31 mouse cellular contexts compared by ENCODE assay signal in genomic region chr9:78374885-78375389, GRCm38 (mm10). TPM values are rescaled to one million over a fixed set of nuclear protein-coding genes. Genes with fewer than 3 reads are reported as not detected.
"Had no signal": no experiment of that assay in that cellular context is flagged by ENCODE, and none has a peak within 500 bp of the region (broad histone marks: within the 10 kb centered on the region; RNA-seq: fewer than 3 reads in every experiment).

No protein-coding gene starts in this region.

- H3K9me3 ChIP-seq: limb, embryonic 10.5 days; limb, embryonic 13.5 days; liver, embryonic 13.5 days had no signal

- H3K4me3 ChIP-seq: layer of hippocampus, adult 2 months; limb, embryonic 10.5 days; limb, embryonic 13.5 days; liver, embryonic 13.5 days had no signal

- DNase-seq: kidney, postnatal 25 days; layer of hippocampus, adult 9-11 months; liver, embryonic 13.5 days; lung, adult 2 months; lung, postnatal 14 days; lung, postnatal 4 days; midbrain, embryonic 14.5 days; thymus, adult 18-20 months; thymus, postnatal 36 days had no signal

- H3K27ac ChIP-seq: kidney, postnatal 0 days; layer of hippocampus, adult 2 months; limb, embryonic 10.5 days; limb, embryonic 13.5 days; liver, embryonic 13.5 days had no signal

- H3K4me2 ChIP-seq: limb, embryonic 13.5 days; liver, embryonic 13.5 days; midbrain, embryonic 11.5 days had no signal

- H3K36me3 ChIP-seq: limb, embryonic 10.5 days; limb, embryonic 13.5 days; liver, embryonic 13.5 days had no signal

- H3K9ac ChIP-seq: limb, embryonic 13.5 days; liver, embryonic 13.5 days had no signal

- H3K4me1 ChIP-seq: liver, embryonic 13.5 days had no signal

RNA-seq across cellular contexts. Expression of gene Ooep, which starts 3.6 kb away (rescaled TPM):
- total RNA-seq: layer of hippocampus, postnatal 25 days; left cerebral cortex, adult 18-20 months; liver, adult 2 months; megakaryocyte progenitor cell, adult 5-6 weeks; megakaryocyte-erythroid progenitor cell, adult 5-6 weeks had no signal
- polyA plus RNA-seq: liver, adult 2 months; liver, embryonic 16.5 days; small intestine, adult 2 months; spleen, adult 2 months; testis, adult 2 months had no signal

RNA-seq across cellular contexts. Expression of gene Dppa5a, which starts 7.0 kb away (rescaled TPM):
- total RNA-seq: layer of hippocampus, adult 2 months; layer of hippocampus, postnatal 25 days; left cerebral cortex, adult 18-20 months; left cerebral cortex, postnatal 25 days; liver, adult 2 months; megakaryocyte progenitor cell, adult 5-6 weeks; megakaryocyte-erythroid progenitor cell, adult 5-6 weeks had no signal
- polyA plus RNA-seq: large intestine, adult 2 months; limb, embryonic 10.5 days; liver, adult 2 months; liver, embryonic 13.5 days; liver, embryonic 16.5 days; small intestine, adult 2 months; spleen, adult 2 months had no signal

RNA-seq across cellular contexts. Expression of gene Gsta2, which starts 19.3 kb away (rescaled TPM):
- total RNA-seq: layer of hippocampus, adult 2 months; layer of hippocampus, postnatal 25 days; megakaryocyte progenitor cell, adult 5-6 weeks; megakaryocyte-erythroid progenitor cell, adult 5-6 weeks; midbrain, postnatal 0 days had no signal
- polyA plus RNA-seq: large intestine, adult 2 months; limb, embryonic 10.5 days; liver, embryonic 13.5 days; midbrain, embryonic 11.5 days; midbrain, embryonic 14.5 days; midbrain, postnatal 0 days; neural tube, embryonic 11.5 days; neural tube, embryonic 14.5 days; small intestine, adult 2 months had no signal

RNA-seq across cellular contexts. Expression of gene Ddx43, which starts 20.6 kb away (rescaled TPM):
- total RNA-seq: layer of hippocampus, adult 2 months; left cerebral cortex, adult 18-20 months; megakaryocyte-erythroid progenitor cell, adult 5-6 weeks; midbrain, postnatal 0 days had no signal
- polyA plus RNA-seq: large intestine, adult 2 months; liver, adult 2 months; liver, embryonic 13.5 days; liver, embryonic 16.5 days; small intestine, adult 2 months had no signal

RNA-seq across cellular contexts. Expression of gene Omt2b, which starts 47.5 kb away (rescaled TPM):
- total RNA-seq: layer of hippocampus, adult 2 months; layer of hippocampus, postnatal 25 days; left cerebral cortex, adult 18-20 months; left cerebral cortex, postnatal 25 days; liver, adult 2 months; megakaryocyte progenitor cell, adult 5-6 weeks; megakaryocyte-erythroid progenitor cell, adult 5-6 weeks; midbrain, postnatal 0 days had no signal
- polyA plus RNA-seq: kidney, postnatal 0 days; large intestine, adult 2 months; limb, embryonic 10.5 days; limb, embryonic 13.5 days; liver, adult 2 months; liver, embryonic 13.5 days; liver, embryonic 16.5 days; lung, adult 2 months; lung, embryonic 16.5 days; midbrain, embryonic 11.5 days; midbrain, embryonic 14.5 days; midbrain, postnatal 0 days; neural tube, embryonic 11.5 days; neural tube, embryonic 14.5 days; small intestine, adult 2 months; spleen, adult 2 months; stomach, embryonic 16.5 days; testis, adult 2 months; urinary bladder, adult 2 months had no signal
